Mouse (Mus musculus) heart, embryonic 14.5 days (tissue): ENCODE measurements at regions not wholly inside any gene's neighbourhood (a gene's known extent, or its start where the extent isn't known, plus 50 kb on each side); places are given as distances from the start of the nearest gene placed in this dataset.
A peak's percentile ranks its signal among the peaks of the same experiment; 100 is the strongest.

ENCODE experiments used
- ATAC-seq: fragments of 200-750 bp; cut with Nextera tagmentation; 2 replicates; pipeline ENCODE4 v1.8.0; 2017; ENCODE audit warnings: low read depth, moderate TSS enrichment; ENCODE audit not compliant: insufficient number of reproducible peaks, insufficient read depth, low FRiP score
- H3K27ac ChIP-seq, 2 experiments: fragments of 200-500 bp in 1 of 2; fragments of 300-500 bp in 1 of 2; sonication (generic) in 1 of 2; replicated peaks in 1 of 2; 2 replicates each; pipeline ENCODE4 v1.5.1; 2012 to 2014; ENCODE audit warnings: low read depth in 2 of 2, low read length in 2 of 2, control low read depth in 1 of 2, mild to moderate bottlenecking in 1 of 2, mixed read lengths in 1 of 2; ENCODE audit not compliant: control insufficient read depth in 1 of 2, insufficient read depth in 1 of 2
- H3K27me3 ChIP-seq: fragments of 300-500 bp; sonication (generic); 2 replicates; pipeline ENCODE4 v1.6.1; 2014; ENCODE audit warnings: mild to moderate bottlenecking, low read length, control low read depth; ENCODE audit not compliant: control insufficient read depth, insufficient read depth
- H3K36me3 ChIP-seq: fragments of 300-500 bp; sonication (generic); 2 replicates; pipeline ENCODE4 v1.6.1; 2014; ENCODE audit warnings: mild to moderate bottlenecking, control low read depth, low read length, mixed read lengths; ENCODE audit not compliant: control insufficient read depth, insufficient read depth
- H3K4me1 ChIP-seq, 2 experiments: fragments of 200-500 bp in 1 of 2; fragments of 300-500 bp in 1 of 2; sonication (generic) in 1 of 2; 2 replicates each; pipeline ENCODE4 v1.6.1; 2012 to 2014; ENCODE audit warnings: low read length in 2 of 2, control low read depth in 1 of 2, mixed read lengths in 1 of 2; ENCODE audit not compliant: control insufficient read depth in 2 of 2, insufficient read depth in 2 of 2
- H3K4me2 ChIP-seq: fragments of 300-500 bp; sonication (generic); 2 replicates; pipeline ENCODE4 v1.6.1; 2014; ENCODE audit warnings: mild to moderate bottlenecking, low read length
- H3K4me3 ChIP-seq, 2 experiments: fragments of 200-500 bp in 1 of 2; fragments of 300-500 bp in 1 of 2; sonication (generic) in 1 of 2; 2 replicates each; pipeline ENCODE4 v1.5.1; 2012 to 2014; ENCODE audit warnings: low read length in 2 of 2, mild to moderate bottlenecking in 2 of 2, control low read depth in 1 of 2, low read depth in 1 of 2, moderate library complexity in 1 of 2; ENCODE audit not compliant: control insufficient read depth in 1 of 2, insufficient read depth in 1 of 2
- H3K9ac ChIP-seq: fragments of 300-500 bp; sonication (generic); 2 replicates; pipeline ENCODE4 v1.6.1; 2014; ENCODE audit warnings: mild to moderate bottlenecking, low read length
- H3K9me3 ChIP-seq: fragments of 300-500 bp; sonication (generic); 2 replicates; pipeline ENCODE4 v1.6.1; 2016; ENCODE audit warnings: low read length, control low read depth; ENCODE audit not compliant: control insufficient read depth
- WGBS: fragments of 180-500 bp; shearing (Covaris S2); extraction: QIAGEN DNeasy Blood & Tissue Kit; methylation state at CpG from one replicate; pipeline ENCODE4 v1.1.7; 2014; 5-methylcytosine and 5-hydroxymethylcytosine counted together

DNA sequence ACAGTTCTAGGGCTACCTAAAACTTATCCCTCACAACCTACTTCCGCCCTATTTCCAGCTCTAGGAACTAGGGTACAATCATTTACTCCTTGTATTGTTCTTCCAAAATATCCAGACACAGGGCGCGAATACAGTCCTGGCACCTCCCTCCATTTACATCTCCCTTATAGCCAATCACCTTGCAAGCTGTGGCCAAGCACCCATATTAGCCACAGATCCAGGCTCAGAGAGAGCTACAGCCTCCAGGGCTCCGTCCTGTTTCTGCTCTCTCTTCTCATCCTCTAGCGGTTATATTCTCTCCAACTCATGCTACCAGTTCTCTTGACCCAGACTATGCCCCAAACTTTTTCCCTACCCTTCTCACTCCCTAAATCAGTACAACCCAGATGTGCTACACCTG, 352.9 kb upstream of the Rarb start:
- Histone ChIP-seq H3K4me1 (peaks cover 0 to 4% of the 10 kb centered on the region in 2 experiments; a peak in 1 of 4 replicates), H3K9ac (no peak overlapping the region), H3K36me3 (no peaks in the 10 kb centered on the region), H3K27me3 (peaks cover 15% of the 10 kb centered on the region; the same call in 1 of the 2 replicates), H3K4me2 (peak overlapping the region; percentile 91), H3K9me3 (no peaks in the 10 kb centered on the region), H3K27ac (no peak overlapping the region), H3K4me3 (peak overlapping the region in 1 of 2 experiments; percentile 55; a peak in 1 of 4 replicates)
- WGBS = 41% methylated on average over 5 of the region's 5 CpGs
- ATAC-seq = no peak

DNA sequence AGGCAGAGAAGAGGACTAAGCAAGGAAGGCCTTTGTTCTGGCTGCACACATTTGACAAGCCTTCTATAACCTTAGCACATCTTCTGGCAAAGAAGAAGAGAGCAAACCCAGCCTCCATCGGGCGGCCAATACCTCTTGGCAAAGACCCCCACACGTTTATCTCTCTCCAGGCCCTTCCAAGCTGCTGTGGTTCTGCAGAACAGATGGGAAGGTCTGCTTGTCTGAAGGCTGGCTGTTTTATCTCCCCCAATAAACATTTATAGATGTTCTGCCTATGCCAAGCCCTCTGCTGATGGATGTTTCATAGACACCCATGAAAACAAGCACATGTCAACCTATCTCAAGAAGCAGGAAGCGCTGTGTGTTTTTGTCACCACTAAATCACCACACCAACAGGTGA, 339.4 kb upstream of the Rarb start:
- Histone ChIP-seq H3K9ac (no peak overlapping the region), H3K4me3 (no peak overlapping the region), H3K4me1 (no peaks in the 10 kb centered on the region), H3K9me3 (no peaks in the 10 kb centered on the region), H3K4me2 (no peak overlapping the region), H3K27me3 (no peaks in the 10 kb centered on the region), H3K36me3 (no peaks in the 10 kb centered on the region), H3K27ac (no peak overlapping the region)
- WGBS = 69% methylated on average over 4 of the region's 4 CpGs
- no peak for ATAC-seq

DNA sequence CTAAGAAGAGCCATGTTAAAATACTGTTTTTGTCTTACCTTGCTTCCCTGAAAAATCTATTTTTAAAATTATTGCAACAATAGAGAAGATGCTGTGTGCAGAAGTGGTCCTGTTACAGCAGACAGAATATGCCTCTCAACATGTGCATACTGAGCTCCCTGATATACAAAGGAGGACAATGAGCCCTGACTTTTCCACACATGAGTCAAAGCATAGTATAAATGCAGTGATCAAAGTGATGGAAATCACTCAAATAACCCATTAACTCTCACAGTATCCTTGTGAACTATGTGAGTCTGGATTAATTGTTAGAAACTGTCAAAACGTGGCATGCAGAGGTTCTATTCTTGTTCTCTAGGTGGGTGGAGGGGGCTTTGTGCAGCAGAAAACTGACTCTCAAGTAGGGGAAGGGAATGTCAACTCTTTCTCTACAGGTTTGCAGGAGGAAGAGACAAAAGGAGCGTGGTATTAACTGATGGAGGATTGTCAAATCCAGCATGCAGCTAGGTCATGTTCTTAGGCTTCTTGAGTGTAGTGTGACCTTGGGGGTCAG, 337.5 kb upstream of the Rarb start:
- Histone ChIP-seq H3K9me3 (no peaks in the 10 kb centered on the region), H3K4me3 (no peak overlapping the region), H3K9ac (no peak overlapping the region), H3K36me3 (no peaks in the 10 kb centered on the region), H3K27ac (no peak overlapping the region), H3K4me2 (no peak overlapping the region), H3K27me3 (no peaks in the 10 kb centered on the region), H3K4me1 (no peaks in the 10 kb centered on the region)
- 63% methylated on average over 2 of the region's 2 CpGs for whole genome bisulfite sequencing
- no peak for ATAC-seq

DNA sequence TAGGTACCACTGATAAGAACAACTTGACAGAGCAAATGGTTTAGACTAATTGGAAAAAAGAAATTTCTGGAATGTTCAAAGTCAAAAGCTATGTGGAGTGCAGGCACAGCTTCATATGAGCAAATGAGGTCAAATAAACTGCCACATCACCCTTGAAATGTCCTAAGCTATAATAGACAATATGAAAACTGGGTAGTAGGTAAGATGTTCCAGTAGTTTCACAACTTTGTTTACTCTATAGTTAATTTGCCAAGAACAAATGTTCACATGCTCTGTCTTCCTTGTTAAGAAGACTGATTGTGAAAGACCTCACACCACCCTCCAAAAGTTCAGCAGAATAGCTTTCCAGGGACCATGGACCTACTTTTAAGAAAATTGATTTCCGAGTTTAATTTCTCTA, 301.7 kb upstream of the Rarb start:
- Histone ChIP-seq H3K4me3 (no peak overlapping the region), H3K4me1 (no peaks in the 10 kb centered on the region), H3K4me2 (no peak overlapping the region), H3K27ac (no peak overlapping the region), H3K9ac (no peak overlapping the region), H3K27me3 (no peaks in the 10 kb centered on the region), H3K9me3 (no peaks in the 10 kb centered on the region), H3K36me3 (no peaks in the 10 kb centered on the region)
- WGBS = 76% methylated on average over 1 of the region's 1 CpGs
- no peak for ATAC-seq

DNA sequence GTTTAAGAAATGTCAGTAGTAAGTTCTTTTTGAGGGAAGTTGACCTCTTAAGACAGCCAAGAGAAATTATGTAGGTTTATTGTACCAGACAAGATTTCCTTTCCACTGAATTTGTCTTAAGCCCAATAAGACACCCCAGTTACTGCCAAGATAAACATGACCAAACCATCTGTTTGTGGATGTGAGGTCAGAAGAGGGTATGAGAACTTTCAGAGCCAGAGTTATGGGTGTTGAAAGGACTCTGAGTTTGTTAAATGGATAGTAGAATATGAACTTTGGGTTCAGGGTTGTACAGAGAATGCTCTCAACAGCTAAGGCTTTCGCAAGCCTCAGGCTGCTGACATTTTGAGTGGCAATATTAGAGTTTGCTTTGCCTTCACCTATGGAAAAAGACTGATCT, 287.7 kb upstream of the Rarb start:
- ATAC-seq = no peak
- 68% methylated on average over 1 of the region's 1 CpGs for WGBS
- no peak overlapping the region for H3K4me3 ChIP-seq
- no peaks in the 10 kb centered on the region for H3K4me1 ChIP-seq
- no peaks in the 10 kb centered on the region for H3K36me3 ChIP-seq
- H3K9ac ChIP-seq = no peak overlapping the region
- H3K27me3 ChIP-seq = no peaks in the 10 kb centered on the region
- H3K9me3 ChIP-seq = no peaks in the 10 kb centered on the region
- H3K27ac ChIP-seq = no peak overlapping the region
- H3K4me2 ChIP-seq = no peak overlapping the region

DNA sequence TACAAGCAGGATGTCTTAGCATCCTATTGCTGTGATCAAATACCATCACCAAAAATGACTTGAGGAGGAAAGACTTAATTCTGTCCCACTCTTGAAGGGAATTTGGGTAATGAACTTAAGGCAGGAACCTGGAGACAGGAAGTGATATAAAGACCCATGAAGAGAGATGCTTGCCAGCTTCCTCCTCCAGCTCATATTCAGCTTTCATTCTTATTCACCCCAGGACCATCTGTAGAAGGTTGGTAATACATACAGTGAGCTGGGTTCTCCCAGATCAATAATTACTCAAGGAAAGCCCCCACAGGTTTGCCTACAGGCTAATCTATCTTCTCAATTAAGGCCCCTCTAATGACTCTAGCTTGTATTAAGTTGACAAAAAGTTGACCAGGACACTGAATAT, 283.5 kb upstream of the Rarb start:
- Histone ChIP-seq H3K27ac (no peak overlapping the region), H3K4me2 (no peak overlapping the region)

DNA sequence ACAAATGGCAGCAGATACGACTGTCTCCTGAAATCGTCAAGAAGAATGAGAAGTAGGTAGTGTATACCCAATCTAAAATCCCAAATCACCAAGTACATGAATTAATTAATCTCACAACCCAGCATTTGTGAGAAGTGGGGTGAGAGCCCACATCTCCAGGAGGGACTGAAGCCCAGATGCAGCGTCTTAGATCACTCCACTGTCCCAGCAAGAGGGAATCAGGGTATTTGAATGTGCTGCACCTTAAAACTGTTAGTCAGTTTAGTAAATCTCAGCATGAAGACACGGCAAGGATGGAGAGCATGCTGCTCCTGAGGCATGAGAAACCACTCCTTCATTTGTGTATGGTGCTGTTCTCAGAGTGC, 271.6 kb upstream of the Rarb start:
- WGBS = 47% methylated on average over 4 of the region's 4 CpGs

More for the DNA sequence above, 283.5 kb upstream of the Rarb start:
- H3K9me3 ChIP-seq = no peaks in the 10 kb centered on the region
- no peak overlapping the region for H3K4me3 ChIP-seq
- ATAC-seq = no peak
- H3K27me3 ChIP-seq = no peaks in the 10 kb centered on the region
- no peaks in the 10 kb centered on the region for H3K4me1 ChIP-seq
- no peak overlapping the region for H3K9ac ChIP-seq
- no peaks in the 10 kb centered on the region for H3K36me3 ChIP-seq

More for the DNA sequence above, 271.6 kb upstream of the Rarb start:
- no peak overlapping the region for H3K4me2 ChIP-seq
- no peaks in the 10 kb centered on the region for H3K27me3 ChIP-seq
- H3K4me3 ChIP-seq = no peak overlapping the region
- H3K4me1 ChIP-seq = no peaks in the 10 kb centered on the region
- no peak for ATAC-seq
- no peaks in the 10 kb centered on the region for H3K9me3 ChIP-seq
- H3K27ac ChIP-seq = no peak overlapping the region
- H3K9ac ChIP-seq = no peak overlapping the region
- H3K36me3 ChIP-seq = no peaks in the 10 kb centered on the region
